Mouse (Mus musculus) megakaryocyte-erythroid progenitor cell, adult 5-6 weeks (primary cell): ENCODE results near the gene Mepce. TPM values are rescaled to one million over a fixed set of nuclear protein-coding genes. Genes with fewer than 3 reads are reported as not detected.

Experiments
- ATAC-seq: replicated peaks from 2 replicates; pipeline ENCODE4 v1.8.0; 2016; ENCODE audit warnings: mild to moderate bottlenecking, inconsistent platforms; ENCODE audit not compliant: severe bottlenecking, poor library complexity, low FRiP score, low TSS enrichment
- total RNA-seq, 2 experiments: library from RNA; stranded (forward) in 1 of 2; stranded (reverse) in 1 of 2; fragments of 200-1000, 215-1000 nt in 1 of 2; fragments of >200 nt in 1 of 2; fragmentation: Nextera tagmentation in 1 of 2; gene quantifications; 2 replicates each; pipeline ENCODE4 v1.2.3; 2014 to 2017

Mepce gene
- total RNA-seq, 2 experiments from 2014 or later = 26.7 to 59.2 TPM

- peak; percentile 78 for ATAC-seq
These were observed 42.0 kb downstream of the Mepce start, which contains the start of gene Tsc22d4 for GRCm38 (mm10) chr5:137745214-137746171. Gene Tsc22d4, plus strand, starts transcription at chr5:137745730.

- no peak for ATAC-seq
These were observed 43.3 kb downstream of the Mepce start for GRCm38 (mm10) chr5:137744197-137744596.

- ATAC-seq = no peak
These were observed 44.6 kb downstream of the Mepce start for GRCm38 (mm10) chr5:137742836-137743235.

GRCm38 (mm10) chr5:137742048-137742447 is 45.4 kb downstream of the Mepce start:
- no peak for ATAC-seq

- peak; percentile 69 for ATAC-seq
These were observed 46.2 kb downstream of the Mepce start, which contains the start of gene Nyap1 for GRCm38 (mm10) chr5:137741023-137741931. Gene Nyap1, minus strand, starts transcription at chr5:137741607.

GRCm38 (mm10) chr5:137740506-137740905 is 46.9 kb downstream of the Mepce start:
- ATAC-seq = no peak

GRCm38 (mm10) chr5:137739471-137739870 is 48.0 kb downstream of the Mepce start:
- ATAC-seq = no peak

GRCm38 (mm10) chr5:137738516-137738915 is 48.9 kb downstream of the Mepce start:
- ATAC-seq = no peak

GRCm38 (mm10) chr5:137737400-137737940 is 50.0 kb downstream of the Mepce start:
- ATAC-seq = no peak

- no peak for ATAC-seq
These were observed 53.0 kb downstream of the Mepce start for GRCm38 (mm10) chr5:137734289-137735061.

GRCm38 (mm10) chr5:137733638-137734288 is 53.7 kb downstream of the Mepce start:
- ATAC-seq = no peak

Other genes starting within 250 kb of the Mepce start
- gene Actl6b, start 234.1 kb downstream of the Mepce start, total RNA-seq (2014; fragmentation: Nextera tagmentation) = not detected in 2 replicates
- gene Actl6b, start 234.1 kb downstream of the Mepce start, total RNA-seq (2017) = not detected in 2 replicates
- 166 and 215 TPM in 2 replicates for gene Tfr2, start 217.8 kb downstream of the Mepce start, total RNA-seq (2014; fragmentation: Nextera tagmentation)
- 94.7 and 144 TPM in 2 replicates for gene Tfr2, start 217.8 kb downstream of the Mepce start, total RNA-seq (2017)
- 258 and 312 TPM in 2 replicates for gene Mospd3, start 186.6 kb downstream of the Mepce start, total RNA-seq (2014; fragmentation: Nextera tagmentation)
- 15.8 and 18.8 TPM in 2 replicates for gene Mospd3, start 186.6 kb downstream of the Mepce start, total RNA-seq (2017)
- 3.5 TPM in 1 of 2 replicates, not detected in the other for gene Pcolce, start 173.9 kb downstream of the Mepce start, total RNA-seq (2014; fragmentation: Nextera tagmentation)
- 0.34 TPM in 1 of 2 replicates, not detected in the other for gene Pcolce, start 173.9 kb downstream of the Mepce start, total RNA-seq (2017)
- not detected in 2 replicates for gene Fbxo24, start 158.7 kb downstream of the Mepce start, total RNA-seq (2014; fragmentation: Nextera tagmentation)
- not detected in 2 replicates for gene Fbxo24, start 158.7 kb downstream of the Mepce start, total RNA-seq (2017)
- gene Lrch4, start 158.5 kb downstream of the Mepce start, total RNA-seq (2014; fragmentation: Nextera tagmentation) = 56.4 and 79.5 TPM in 2 replicates
- 13.9 and 14.7 TPM in 2 replicates for gene Lrch4, start 158.5 kb downstream of the Mepce start, total RNA-seq (2017)
- 19.5 and 22.4 TPM in 2 replicates for gene Gm20605, start 158.5 kb downstream of the Mepce start, total RNA-seq (2014; fragmentation: Nextera tagmentation)
- gene Gm20605, start 158.5 kb downstream of the Mepce start, total RNA-seq (2017) = 2.8 and 3.1 TPM in 2 replicates
- 45.8 and 69.9 TPM in 2 replicates for gene Sap25, start 146.3 kb downstream of the Mepce start, total RNA-seq (2014; fragmentation: Nextera tagmentation)
- 10.0 and 12.9 TPM in 2 replicates for gene Sap25, start 146.3 kb downstream of the Mepce start, total RNA-seq (2017)
- not detected in 2 replicates for gene Irs3, start 141.9 kb downstream of the Mepce start, total RNA-seq (2014; fragmentation: Nextera tagmentation)
- gene Irs3, start 141.9 kb downstream of the Mepce start, total RNA-seq (2017) = 0.80 TPM in 1 of 2 replicates, not detected in the other
- gene Agfg2, start 102.9 kb downstream of the Mepce start, total RNA-seq (2014; fragmentation: Nextera tagmentation) = 22.7 and 37.5 TPM in 2 replicates
- 17.0 TPM in 2 replicates for gene Agfg2, start 102.9 kb downstream of the Mepce start, total RNA-seq (2017)
- 0.57 TPM in 1 of 2 replicates, not detected in the other for gene Nyap1, start 46.0 kb downstream of the Mepce start, total RNA-seq (2014; fragmentation: Nextera tagmentation)
- not detected in 2 replicates for gene Nyap1, start 46.0 kb downstream of the Mepce start, total RNA-seq (2017)
- 45.4 and 55.2 TPM in 2 replicates for gene Tsc22d4, start 41.9 kb downstream of the Mepce start, total RNA-seq (2014; fragmentation: Nextera tagmentation)
- gene Tsc22d4, start 41.9 kb downstream of the Mepce start, total RNA-seq (2017) = 43.0 and 66.3 TPM in 2 replicates
- gene Ppp1r35, start 8.8 kb downstream of the Mepce start, total RNA-seq (2014; fragmentation: Nextera tagmentation) = 40.6 and 60.7 TPM in 2 replicates
- gene Ppp1r35, start 8.8 kb downstream of the Mepce start, total RNA-seq (2017) = 30.0 and 60.2 TPM in 2 replicates
- gene Zcwpw1, start 143 bp upstream of the Mepce start, total RNA-seq (2014; fragmentation: Nextera tagmentation) = 4.2 and 5.5 TPM in 2 replicates
- gene Zcwpw1, start 143 bp upstream of the Mepce start, total RNA-seq (2017) = 7.8 and 18.7 TPM in 2 replicates
- 6.5 TPM in 1 of 2 replicates, not detected in the other for gene Pilra, start 48.6 kb upstream of the Mepce start, total RNA-seq (2014; fragmentation: Nextera tagmentation)
- not detected in 2 replicates for gene Pilra, start 48.6 kb upstream of the Mepce start, total RNA-seq (2017)
- gene Pilrb1, start 70.5 kb upstream of the Mepce start, total RNA-seq (2014; fragmentation: Nextera tagmentation) = not detected in 2 replicates
- not detected in 2 replicates for gene Pilrb1, start 70.5 kb upstream of the Mepce start, total RNA-seq (2017)
- gene Pilrb2, start 84.2 kb upstream of the Mepce start, total RNA-seq (2014; fragmentation: Nextera tagmentation) = 1.5 TPM in 1 of 2 replicates, not detected in the other
- gene Pilrb2, start 84.2 kb upstream of the Mepce start, total RNA-seq (2017) = not detected in 2 replicates
- gene Cyp3a13, start 134.0 kb upstream of the Mepce start, total RNA-seq (2014; fragmentation: Nextera tagmentation) = not detected in 2 replicates
- gene Cyp3a13, start 134.0 kb upstream of the Mepce start, total RNA-seq (2017) = not detected in 2 replicates
- gene Gjc3, start 175.4 kb upstream of the Mepce start, total RNA-seq (2014; fragmentation: Nextera tagmentation) = not detected in 2 replicates
- not detected in 2 replicates for gene Gjc3, start 175.4 kb upstream of the Mepce start, total RNA-seq (2017)
- gene Azgp1, start 193.9 kb upstream of the Mepce start, total RNA-seq (2014; fragmentation: Nextera tagmentation) = not detected in 2 replicates
- not detected in 2 replicates for gene Azgp1, start 193.9 kb upstream of the Mepce start, total RNA-seq (2017)
- not detected in 2 replicates for gene Smok3a, start 233.6 kb upstream of the Mepce start, total RNA-seq (2014; fragmentation: Nextera tagmentation)
- gene Smok3a, start 233.6 kb upstream of the Mepce start, total RNA-seq (2017) = not detected in 2 replicates
- not detected in 2 replicates for gene Smok3b, start 233.8 kb upstream of the Mepce start, total RNA-seq (2014; fragmentation: Nextera tagmentation)
- not detected in 2 replicates for gene Smok3b, start 233.8 kb upstream of the Mepce start, total RNA-seq (2017)